Mouse (Mus musculus) adrenal gland, adult 18-20 months (tissue): ENCODE measurements at regions not wholly inside any gene's neighbourhood (a gene's known extent, or its start where the extent isn't known, plus 50 kb on each side); places are given as distances from the start of the nearest gene placed in this dataset.

Source experiments
- DNase-seq, 2 experiments: peaks; one replicate each; pipeline ENCODE4 v3.0.0; 2021 to 2022; ENCODE audit warnings: low spot score in 2 of 2

- DNase-seq: no peak
Measured at GRCm38 (mm10) chr4:40537859-40538258, 65.9 kb downstream of the Tmem215 start.

GRCm38 (mm10) chr4:40543085-40544048, 71.4 kb downstream of the Tmem215 start:
- DNase-seq: no peak

- DNase-seq: no peak
Measured at GRCm38 (mm10) chr4:40544056-40544455, 72.1 kb downstream of the Tmem215 start.

- no peak for DNase-seq
Measured at GRCm38 (mm10) chr4:40544806-40545205, 72.8 kb downstream of the Tmem215 start.

GRCm38 (mm10) chr4:40545700-40546099, 73.7 kb downstream of the Tmem215 start:
- DNase-seq: no peak

- no peak for DNase-seq
Measured at GRCm38 (mm10) chr4:40559824-40560223, 87.8 kb downstream of the Tmem215 start.

- DNase-seq: no peak
Measured at GRCm38 (mm10) chr4:40573300-40573699, 101.3 kb downstream of the Tmem215 start.

GRCm38 (mm10) chr4:40575951-40576350, 104.0 kb downstream of the Tmem215 start:
- DNase-seq: no peak

- no peak for DNase-seq
Measured at GRCm38 (mm10) chr4:40584436-40584835, 112.5 kb downstream of the Tmem215 start.

GRCm38 (mm10) chr4:40584940-40585571, 113.1 kb downstream of the Tmem215 start:
- peak in 1 of 2 experiments; percentile 18 for DNase-seq

- DNase-seq: no peak
Measured at GRCm38 (mm10) chr4:40586045-40586444, 114.1 kb downstream of the Tmem215 start.

- DNase-seq: no peak
Measured at GRCm38 (mm10) chr4:40587254-40587653, 115.3 kb downstream of the Tmem215 start.

- no peak for DNase-seq
Measured at GRCm38 (mm10) chr4:40593806-40594205, 109.2 kb downstream of the Aptx start.

- DNase-seq: no peak
Measured at GRCm38 (mm10) chr4:40625024-40625423, 78.0 kb downstream of the Aptx start.

- DNase-seq: no peak
Measured at GRCm38 (mm10) chr4:40625911-40626310, 77.1 kb downstream of the Aptx start.
